Mouse (Mus musculus) C2C12 (cell line): Measurements from ENCODE around the gene Crcp. TPM values are rescaled to one million over a fixed set of nuclear protein-coding genes. Genes with fewer than 3 reads are reported as not detected.

Experiments
- H3K27me3 ChIP-seq: one replicate; pipeline ENCODE4 v1.6.1; 2011; ENCODE audit not compliant: control insufficient read depth, insufficient read depth, insufficient read length
- H3K36me3 ChIP-seq: one replicate; pipeline ENCODE4 v1.6.1; 2011; ENCODE audit not compliant: control insufficient read depth, insufficient read depth
- H3K4me3 ChIP-seq: one replicate; pipeline ENCODE4 v1.5.1; 2011; ENCODE audit warnings: mild to moderate bottlenecking, control low read depth; ENCODE audit not compliant: poor library complexity, insufficient read depth, severe bottlenecking
- H3K79me2 ChIP-seq: one replicate; pipeline ENCODE4 v1.6.1; 2011; ENCODE audit not compliant: control insufficient read depth, insufficient read depth
- H3K79me3 ChIP-seq: one replicate; pipeline ENCODE4 v1.6.1; 2011; ENCODE audit warnings: low read depth, control low read depth
- H3ac ChIP-seq: one replicate; pipeline ENCODE3; 2011; ENCODE audit warnings: low read depth; ENCODE audit not compliant: control insufficient read depth, insufficient read length
- CEBPB ChIP-seq: IDR thresholded peaks from one replicate; pipeline ENCODE4 v1.6.1; 2011; ENCODE audit warnings: low read depth, mild to moderate bottlenecking, control low read depth, moderate library complexity
- CTCF ChIP-seq: IDR thresholded peaks from one replicate; pipeline ENCODE4 v1.5.1; 2011; ENCODE audit not compliant: control insufficient read depth, insufficient read depth, insufficient read length
- FOSL1 ChIP-seq: IDR thresholded peaks from one replicate; pipeline ENCODE4 v1.8.0; 2011; ENCODE audit warnings: mild to moderate bottlenecking, low read length; ENCODE audit not compliant: poor library complexity, insufficient read depth, severe bottlenecking
- MAX ChIP-seq: IDR thresholded peaks from one replicate; pipeline ENCODE4 v1.6.1; 2011; ENCODE audit warnings: mild to moderate bottlenecking, control low read depth
- MYOD1 ChIP-seq: IDR thresholded peaks from one replicate; pipeline ENCODE4 v1.6.1; 2011; ENCODE audit warnings: low read depth; ENCODE audit not compliant: control insufficient read depth, insufficient read length
- MYOG ChIP-seq: IDR thresholded peaks from one replicate; pipeline ENCODE4 v1.6.1; 2011; ENCODE audit not compliant: control insufficient read depth, insufficient read length; ENCODE audit errors: extremely low read depth
- USF1 ChIP-seq: IDR thresholded peaks from one replicate; pipeline ENCODE4 v1.6.1; 2011; ENCODE audit warnings: low read depth, mild to moderate bottlenecking, control low read depth, moderate library complexity
- long read RNA-seq, 2 experiments: library from polyadenylated mRNA; unstranded; transcript quantifications; one replicate each; pipeline ENCODE4 v2.0.0; 2019 to 2020
- polyA plus RNA-seq: library from polyadenylated mRNA; unstranded; fragments of >200 nt; fragmentation: generic; extraction: Trizol; gene quantifications from one replicate; pipeline ENCODE4 v1.2.1, GENCODE M21; 2012; ENCODE audit warnings: missing spikeins

The Crcp gene
- polyA plus RNA-seq: 32.6 TPM
- long read RNA-seq, experiment 1, transcript Crcp-201 (6 exons, 1,492 nt): major isoform, 49 of 57 reads
- long read RNA-seq, experiment 1, partial matches to known transcripts: 5 of 57 reads
- long read RNA-seq, experiment 1, other reads (novel, unspliced or antisense): 1 of 57 reads
- long read RNA-seq, experiment 2, transcript Crcp-202 (6 exons, 669 nt): minor isoform, 6 of 177 reads
- long read RNA-seq, experiment 2, transcript Crcp-201 (6 exons, 1,492 nt): major isoform, 129 of 177 reads
- long read RNA-seq, experiment 2, partial matches to known transcripts: 4 of 177 reads
- long read RNA-seq, experiment 2, other reads (novel, unspliced or antisense): 38 of 177 reads

GRCm38 (mm10) chr5:130029142-130029897, at the start of gene Crcp, which contains the start of gene Asl:
Crcp (plus strand) TSS chr5:130029290.
Asl (minus strand) TSS chr5:130029247.
- H3K79me2 ChIP-seq: peaks cover 47% of the 10 kb centered on the region

GRCm38 (mm10) chr5:129980216-129980615, 48.9 kb upstream of the Crcp start:
- TF ChIP-seq MYOD1 (no peak), CTCF (no peak), FOSL1 (no peak), CEBPB (no peak), MYOG (no peak), MAX (no peak), USF1 (no peak)
- Histone ChIP-seq H3K79me3 (peaks cover 12% of the 10 kb centered on the region), H3K79me2 (peaks cover 14% of the 10 kb centered on the region), H3K36me3 (peaks cover 15% of the 10 kb centered on the region), H3ac (no peak overlapping the region), H3K27me3 (no peaks in the 10 kb centered on the region), H3K4me3 (no peak overlapping the region)

More at GRCm38 (mm10) chr5:130029142-130029897, at the start of gene Crcp, which contains the start of gene Asl:
- Histone ChIP-seq H3K4me3 (peak within 1 kb of the TSS; percentile 59), H3K27me3 (no peaks in the 10 kb centered on the region), H3K79me3 (peaks cover 22% of the 10 kb centered on the region), H3K36me3 (no peaks in the 10 kb centered on the region), H3ac (peak within 1 kb of the TSS; percentile 83)
- no peak for TF ChIP-seq MYOD1
- no peak for TF ChIP-seq USF1
- no peak for TF ChIP-seq CEBPB
- TF ChIP-seq CTCF: no peak
- TF ChIP-seq MAX: no peak
- TF ChIP-seq MYOG: no peak
- no peak for TF ChIP-seq FOSL1

GRCm38 (mm10) chr5:129989376-129989775, 39.7 kb upstream of the Crcp start:
- H3K79me2 ChIP-seq: no peaks in the 10 kb centered on the region
- H3K36me3 ChIP-seq: peaks cover 18% of the 10 kb centered on the region
- no peak overlapping the region for H3ac ChIP-seq
- no peaks in the 10 kb centered on the region for H3K27me3 ChIP-seq
- no peaks in the 10 kb centered on the region for H3K79me3 ChIP-seq
- TF ChIP-seq MYOG (no peak), CEBPB (no peak), MAX (no peak), MYOD1 (no peak)
- no peak overlapping the region for H3K4me3 ChIP-seq

GRCm38 (mm10) chr5:129991898-129992297, 37.2 kb upstream of the Crcp start:
- Histone ChIP-seq H3K79me2 (no peaks in the 10 kb centered on the region), H3K4me3 (no peak overlapping the region), H3K27me3 (no peaks in the 10 kb centered on the region), H3ac (no peak overlapping the region), H3K79me3 (no peaks in the 10 kb centered on the region), H3K36me3 (peaks cover 27% of the 10 kb centered on the region)
- TF ChIP-seq MYOD1 (no peak), CEBPB (no peak), MAX (no peak), USF1 (no peak), MYOG (no peak), FOSL1 (no peak), CTCF (no peak)

GRCm38 (mm10) chr5:129993374-129993773, 35.7 kb upstream of the Crcp start:
- Histone ChIP-seq H3K27me3 (no peaks in the 10 kb centered on the region), H3K4me3 (no peak overlapping the region), H3K79me3 (no peaks in the 10 kb centered on the region), H3ac (no peak overlapping the region), H3K36me3 (peaks cover 39% of the 10 kb centered on the region), H3K79me2 (no peaks in the 10 kb centered on the region)
- TF ChIP-seq MYOD1: no peak
- no peak for TF ChIP-seq MYOG
- TF ChIP-seq CEBPB: no peak
- TF ChIP-seq FOSL1: no peak
